Mouse (Mus musculus) left cerebral cortex, postnatal 14 days (tissue): ENCODE measurements around the gene Ada. TPM values are rescaled to one million over a fixed set of nuclear protein-coding genes. Genes with fewer than 3 reads are reported as not detected.

Experiments
- DNase-seq, 2 experiments: peaks; one replicate each; pipeline ENCODE4 v3.0.0; 2021 to 2022; ENCODE audit warnings: low spot score in 2 of 2, mixed read lengths in 1 of 2
- intact Hi-C: fragments of 180-260 bp; cut with DNase I; formaldehyde crosslinking; loops from one replicate; pipeline ENCODE4 v1.15.1; 2025
- total RNA-seq, 2 experiments: library from RNA; stranded (reverse); gene quantifications; 2 replicates each; pipeline ENCODE4 v1.2.3; 2021

The Ada gene
- total RNA-seq, 2 experiments from 2014 or later: 0.94 to 2.0 TPM

GRCm38 (mm10) chr2:163682344-163682743 is 67.7 kb downstream of the Ada start:
- DNase-seq: no peak
- intact Hi-C loops: no loop called here

- DNase-seq: no peak
- intact Hi-C loops: loop anchor here (5.0 kb wide), 1 partner anchor 41 kb away; no protein-coding TSS in a partner anchor
Observed at GRCm38 (mm10) chr2:163676745-163677144, 73.3 kb downstream of the Ada start.

Other genes starting within 250 kb of the Ada start
- not detected for gene Hnf4a, start 243.4 kb downstream of the Ada start, total RNA-seq
- gene Ttpal, start 147.9 kb downstream of the Ada start, total RNA-seq: 10 to 100 TPM; 66.7 to 70.6 TPM
- 100 to 1,000 TPM; 221 to 248 TPM for gene Serinc3, start 105.1 kb downstream of the Ada start, total RNA-seq
- gene Pkig, start 91.9 kb downstream of the Ada start, total RNA-seq: 100 to 1,000 TPM; 101 to 114 TPM
- under 1 TPM in 1 of 2 experiments, not detected in 1; 0.25 TPM for gene Ccn5, start 70.6 kb upstream of the Ada start, total RNA-seq
- gene Kcnk15, start 103.4 kb upstream of the Ada start, total RNA-seq: not detected
- 100 to 1,000 TPM; 111 to 125 TPM for gene Rims4, start 168.4 kb upstream of the Ada start, total RNA-seq
- 100 to 1,000 TPM; 510 to 522 TPM for gene Ywhab, start 244.7 kb upstream of the Ada start, total RNA-seq